Mouse (Mus musculus): ENCODE results near the gene Fabp1. TPM values are rescaled to one million over a fixed set of nuclear protein-coding genes. Genes with fewer than 3 reads are reported as not detected.

Gene Fabp1
- total and polyA plus RNA-seq, 3 experiments: not detected

GRCm38 (mm10) chr6:71235944-71236343 lies 36.3 kb downstream of the Fabp1 start:
- Histone ChIP-seq H3K4me1 (ENCODE audit: control insufficient read depth in 1 of 2, insufficient read depth in 2 of 2, low read length in 2 of 2) (no peaks in the 10 kb centered on the region; a peak in 1 of 4 replicates), H3K27me3 (ENCODE audit: control insufficient read depth in 1 of 2, insufficient read depth in 2 of 2, low read length in 2 of 2) (peaks cover 0 to 1% of the 10 kb centered on the region in 2 experiments; a peak in 1 of 4 replicates), H3K9ac (ENCODE audit: control insufficient read depth, low read depth, low read length, poor library complexity, severe bottlenecking) (no peak overlapping the region), H3K9me3 (replicated peaks; ENCODE audit: insufficient read depth, low read length) (no peaks in the 10 kb centered on the region), H3K79me2 (ENCODE audit: control insufficient read depth, insufficient read depth, low read length, poor library complexity) (no peaks in the 10 kb centered on the region), H3K27ac (ENCODE audit: control insufficient read depth, low read depth, low read length) (no peak overlapping the region), H3K4me3 (ENCODE audit: control insufficient read depth in 1 of 2, insufficient read depth in 1 of 2, low read depth in 2 of 2, low read length in 2 of 2) (no peak overlapping the region), H3K36me3 (ENCODE audit: control insufficient read depth in 1 of 2, insufficient read depth in 2 of 2, low read length in 2 of 2) (no peaks in the 10 kb centered on the region)
- DNase-seq (ENCODE audit: low read depth, low spot score): no peak
- TF ChIP-seq GATA1 (IDR thresholded peaks at IDR 0.05; ENCODE audit: low read depth, low read length) (no peak), MEF2A (IDR thresholded peaks at IDR 0.05; ENCODE audit: extremely low read depth, insufficient replicate concordance, low read depth, low read length, poor library complexity, severe bottlenecking) (no peak), SIN3A (IDR thresholded peaks at IDR 0.05; ENCODE audit: low read length) (no peak), TCF12 (IDR thresholded peaks at IDR 0.05; ENCODE audit: low read depth, low read length) (no peak), POLR2A (IDR thresholded peaks at IDR 0.05; ENCODE audit: control insufficient read depth in 1 of 2, insufficient read depth in 1 of 2, low read depth in 1 of 2, low read length in 2 of 2, poor library complexity in 1 of 2) (no peak), MYC (IDR thresholded peaks at IDR 0.05; ENCODE audit: low read depth, low read length) (no peak), KAT2A (conservative IDR thresholded peaks at IDR 0.05; ENCODE audit: low read depth, low read length) (no peak), USF2 (IDR thresholded peaks at IDR 0.05; ENCODE audit: borderline replicate concordance in 1 of 2, insufficient read depth in 1 of 2, low read depth in 1 of 2, low read length in 2 of 2) (no peak), ETS1 (IDR thresholded peaks at IDR 0.05; ENCODE audit: low read depth, low read length) (no peak), TAL1 (IDR thresholded peaks at IDR 0.05; ENCODE audit: low read length) (no peak), BHLHE40 (IDR thresholded peaks at IDR 0.05; ENCODE audit: borderline replicate concordance, low read depth, low read length) (no peak), NELFE (IDR thresholded peaks at IDR 0.05; ENCODE audit: low read depth, low read length) (no peak), RAD21 (IDR thresholded peaks at IDR 0.05; ENCODE audit: low read depth, low read length) (no peak), CHD2 (IDR thresholded peaks at IDR 0.05; ENCODE audit: low read length) (no peak), MYB (IDR thresholded peaks at IDR 0.05; ENCODE audit: low read depth, low read length) (no peak), EP300 (IDR thresholded peaks at IDR 0.05; ENCODE audit: low read depth in 1 of 2, low read length in 2 of 2) (no peak), USF1 (IDR thresholded peaks at IDR 0.05; ENCODE audit: low read depth, low read length) (no peak), ZMIZ1 (IDR thresholded peaks at IDR 0.05; ENCODE audit: low read depth, low read length) (no peak), RCOR1 (IDR thresholded peaks at IDR 0.05; ENCODE audit: low read depth, low read length) (no peak)

- no peaks in the 10 kb centered on the region for H3K79me2 ChIP-seq (ENCODE audit: control insufficient read depth, insufficient read depth, low read length, poor library complexity)
- H3K4me1 ChIP-seq (ENCODE audit: control insufficient read depth in 1 of 2, insufficient read depth in 2 of 2, low read length in 2 of 2): no peaks in the 10 kb centered on the region; a peak in 1 of 4 replicates
- no peak overlapping the region for H3K4me3 ChIP-seq (ENCODE audit: control insufficient read depth in 1 of 2, insufficient read depth in 1 of 2, low read depth in 2 of 2, low read length in 2 of 2)
- peaks cover 0 to 1% of the 10 kb centered on the region in 2 experiments; a peak in 1 of 4 replicates for H3K27me3 ChIP-seq (ENCODE audit: control insufficient read depth in 1 of 2, insufficient read depth in 2 of 2, low read length in 2 of 2)
- DNase-seq (ENCODE audit: low read depth, low spot score): no peak
- H3K9me3 ChIP-seq (replicated peaks; ENCODE audit: insufficient read depth, low read length): no peaks in the 10 kb centered on the region
- H3K36me3 ChIP-seq (ENCODE audit: control insufficient read depth in 1 of 2, insufficient read depth in 2 of 2, low read length in 2 of 2): no peaks in the 10 kb centered on the region
- H3K9ac ChIP-seq (ENCODE audit: control insufficient read depth, low read depth, low read length, poor library complexity, severe bottlenecking): no peak overlapping the region
- no peak for TF ChIP-seq GABPA (IDR thresholded peaks at IDR 0.05; ENCODE audit: low read depth, low read length)
- no peak for TF ChIP-seq E2F4 (IDR thresholded peaks at IDR 0.05; ENCODE audit: borderline replicate concordance, low read depth, low read length)
- no peak overlapping the region for H3K27ac ChIP-seq (ENCODE audit: control insufficient read depth, low read depth, low read length)
These were observed 36.9 kb downstream of the Fabp1 start for GRCm38 (mm10) chr6:71236506-71236905.

Measured in MEL (cell line).